Mouse (Mus musculus) heart, embryonic 16.5 days (tissue): ENCODE measurements around the gene Tmem108. TPM values are rescaled to one million over a fixed set of nuclear protein-coding genes. Genes with fewer than 3 reads are reported as not detected.

ENCODE experiments used
- ATAC-seq: fragments of 200-750 bp; cut with Nextera tagmentation; replicated peaks from 2 replicates; pipeline ENCODE4 v1.8.0; 2017; ENCODE audit warnings: moderate number of reproducible peaks; ENCODE audit not compliant: insufficient read depth, low FRiP score; ENCODE audit errors: extremely low read depth
- H3K27ac ChIP-seq: fragments of 300-500 bp; sonication (generic); 2 replicates; pipeline ENCODE4 v1.5.1; 2014; ENCODE audit warnings: mild to moderate bottlenecking, low read length, control low read depth, moderate library complexity
- H3K27me3 ChIP-seq: fragments of 300-500 bp; sonication (generic); 2 replicates; pipeline ENCODE4 v1.6.1; 2014; ENCODE audit warnings: low read length, mixed read lengths; ENCODE audit not compliant: control insufficient read depth, insufficient read depth
- H3K36me3 ChIP-seq: fragments of 300-500 bp; sonication (generic); 2 replicates; pipeline ENCODE4 v1.6.1; 2014; ENCODE audit not compliant: control insufficient read depth, insufficient read depth
- H3K4me1 ChIP-seq: fragments of 300-500 bp; sonication (generic); 2 replicates; pipeline ENCODE4 v1.6.1; 2014; ENCODE audit warnings: low read length, mixed read lengths; ENCODE audit not compliant: control insufficient read depth, insufficient read depth
- H3K4me2 ChIP-seq: fragments of 300-500 bp; sonication (generic); 2 replicates; pipeline ENCODE4 v1.6.1; 2014; ENCODE audit warnings: low read depth, mild to moderate bottlenecking, control low read depth, low read length
- H3K4me3 ChIP-seq: fragments of 300-500 bp; sonication (generic); 2 replicates; pipeline ENCODE4 v1.5.1; 2014; ENCODE audit warnings: mild to moderate bottlenecking, control low read depth, low read length
- H3K9ac ChIP-seq: fragments of 300-500 bp; sonication (generic); 2 replicates; pipeline ENCODE4 v1.6.1; 2014; ENCODE audit warnings: low read length, control low read depth
- H3K9me3 ChIP-seq: fragments of 300-500 bp; sonication (generic); replicated peaks from 2 replicates; pipeline ENCODE4 v1.6.1; 2016; ENCODE audit warnings: low read length; ENCODE audit not compliant: control insufficient read depth
- WGBS: fragments of 180-500 bp; shearing (Covaris S2); extraction: QIAGEN DNeasy Blood & Tissue Kit; methylation state at CpG from one replicate; pipeline ENCODE4 v1.1.7; 2014; 5-methylcytosine and 5-hydroxymethylcytosine counted together
- polyA plus RNA-seq: library from polyadenylated mRNA; unstranded; fragments of >200 nt; fragmentation: Nextera tagmentation; extraction: Ambion mirVana; gene quantifications from 2 replicates; pipeline ENCODE4 v1.2.1, GENCODE M21; 2015

Gene Tmem108
- polyA plus RNA-seq, 1 experiment from 2014 or later, result 44.8 TPM

GRCm38 (mm10) chr9:103544599-103544998 lies 217.0 kb downstream of the Tmem108 start:
- Histone ChIP-seq H3K4me1 (peaks cover 3% of the 10 kb centered on the region), H3K4me2 (no peak overlapping the region), H3K36me3 (no peaks in the 10 kb centered on the region), H3K27ac (no peak overlapping the region), H3K9me3 (no peaks in the 10 kb centered on the region), H3K27me3 (no peaks in the 10 kb centered on the region), H3K4me3 (no peak overlapping the region), H3K9ac (no peak overlapping the region)
- no peak for ATAC-seq
- 52% methylated on average over 1 of the region's 1 CpGs for WGBS

- Histone ChIP-seq H3K4me3 (no peak overlapping the region), H3K27ac (no peak overlapping the region), H3K4me1 (no peaks in the 10 kb centered on the region; the same call in 1 of the 2 replicates), H3K9ac (no peak overlapping the region), H3K4me2 (no peak overlapping the region), H3K27me3 (no peaks in the 10 kb centered on the region), H3K36me3 (no peaks in the 10 kb centered on the region), H3K9me3 (no peaks in the 10 kb centered on the region)
- WGBS, result 74% methylated on average over 8 of the region's 8 CpGs
- no peak for ATAC-seq
Observed at GRCm38 (mm10) chr9:103540518-103540917, 221.1 kb downstream of the Tmem108 start.

GRCm38 (mm10) chr9:103538047-103538816 lies 223.4 kb downstream of the Tmem108 start:
- H3K4me2 ChIP-seq, result no peak overlapping the region
- H3K27ac ChIP-seq, result no peak overlapping the region
- 43% methylated on average over 8 of the region's 8 CpGs for WGBS
- no peaks in the 10 kb centered on the region for H3K36me3 ChIP-seq
- no peaks in the 10 kb centered on the region for H3K9me3 ChIP-seq
- no peak overlapping the region for H3K4me3 ChIP-seq
- no peak overlapping the region for H3K9ac ChIP-seq
- H3K4me1 ChIP-seq, result no peaks in the 10 kb centered on the region
- H3K27me3 ChIP-seq, result no peaks in the 10 kb centered on the region
- ATAC-seq, result no peak

- no peak for ATAC-seq
- H3K9me3 ChIP-seq, result no peaks in the 10 kb centered on the region; the same call in 1 of the 2 replicates
- no peaks in the 10 kb centered on the region for H3K27me3 ChIP-seq
- H3K36me3 ChIP-seq, result no peaks in the 10 kb centered on the region
- H3K4me3 ChIP-seq, result no peak overlapping the region
- no peak overlapping the region for H3K9ac ChIP-seq
- 87% methylated on average over 6 of the region's 6 CpGs for WGBS
- H3K4me1 ChIP-seq, result no peaks in the 10 kb centered on the region
- H3K4me2 ChIP-seq, result no peak overlapping the region
- no peak overlapping the region for H3K27ac ChIP-seq
Observed at GRCm38 (mm10) chr9:103536059-103536634, 225.5 kb downstream of the Tmem108 start.

GRCm38 (mm10) chr9:103525041-103525537 lies 236.5 kb downstream of the Tmem108 start:
- H3K4me1 ChIP-seq, result peaks cover 8% of the 10 kb centered on the region; the same call in 1 of the 2 replicates
- H3K27ac ChIP-seq, result no peak overlapping the region
- H3K4me2 ChIP-seq, result no peak overlapping the region
- WGBS, result 25% methylated on average over 10 of the region's 10 CpGs
- ATAC-seq, result no peak
- H3K9ac ChIP-seq, result no peak overlapping the region
- no peaks in the 10 kb centered on the region for H3K36me3 ChIP-seq
- H3K9me3 ChIP-seq, result no peaks in the 10 kb centered on the region
- no peak overlapping the region for H3K4me3 ChIP-seq
- H3K27me3 ChIP-seq, result no peaks in the 10 kb centered on the region

GRCm38 (mm10) chr9:103524600-103524999 lies 237.0 kb downstream of the Tmem108 start:
- Histone ChIP-seq H3K9ac (no peak overlapping the region), H3K9me3 (no peaks in the 10 kb centered on the region), H3K27ac (no peak overlapping the region), H3K4me3 (no peak overlapping the region), H3K4me2 (no peak overlapping the region), H3K4me1 (peaks cover 8% of the 10 kb centered on the region; the same call in 1 of the 2 replicates), H3K36me3 (no peaks in the 10 kb centered on the region), H3K27me3 (no peaks in the 10 kb centered on the region)
- no peak for ATAC-seq
- 42% methylated on average over 5 of the region's 5 CpGs for WGBS

- peaks cover 8% of the 10 kb centered on the region; the same call in 1 of the 2 replicates for H3K4me1 ChIP-seq
- no peak overlapping the region for H3K9ac ChIP-seq
- H3K27me3 ChIP-seq, result no peaks in the 10 kb centered on the region
- H3K9me3 ChIP-seq, result peaks cover 3% of the 10 kb centered on the region; the same call in 1 of the 2 replicates
- no peak overlapping the region for H3K4me2 ChIP-seq
- no peak for ATAC-seq
- H3K27ac ChIP-seq, result no peak overlapping the region
- no peak overlapping the region for H3K4me3 ChIP-seq
- no peaks in the 10 kb centered on the region for H3K36me3 ChIP-seq
- 66% methylated on average over 7 of the region's 7 CpGs for WGBS
Observed at GRCm38 (mm10) chr9:103523742-103524403, 237.8 kb downstream of the Tmem108 start.

- Histone ChIP-seq H3K4me1 (peaks cover 8% of the 10 kb centered on the region; the same call in 1 of the 2 replicates), H3K27ac (no peak overlapping the region), H3K4me2 (no peak overlapping the region), H3K4me3 (no peak overlapping the region), H3K9me3 (peaks cover 4% of the 10 kb centered on the region; the same call in 1 of the 2 replicates), H3K36me3 (no peaks in the 10 kb centered on the region), H3K9ac (no peak overlapping the region), H3K27me3 (no peaks in the 10 kb centered on the region)
- WGBS, result 65% methylated on average over 6 of the region's 6 CpGs
- ATAC-seq, result no peak
Observed at GRCm38 (mm10) chr9:103523008-103523407, 238.6 kb downstream of the Tmem108 start.

GRCm38 (mm10) chr9:103513884-103514283 lies 247.8 kb downstream of the Tmem108 start:
- H3K9me3 ChIP-seq, result peaks cover under 1% of the 10 kb centered on the region; the same call in 1 of the 2 replicates
- no peaks in the 10 kb centered on the region for H3K36me3 ChIP-seq
- H3K4me1 ChIP-seq, result no peaks in the 10 kb centered on the region
- no peaks in the 10 kb centered on the region for H3K27me3 ChIP-seq
- WGBS, result 65% methylated on average over 2 of the region's 2 CpGs
- H3K9ac ChIP-seq, result no peak overlapping the region
- no peak overlapping the region for H3K4me3 ChIP-seq
- no peak overlapping the region for H3K27ac ChIP-seq
- no peak overlapping the region for H3K4me2 ChIP-seq
- ATAC-seq, result no peak
